Mouse (Mus musculus) kidney, embryonic 14.5 days (tissue): ENCODE measurements around the gene Tex45. TPM values are rescaled to one million over a fixed set of nuclear protein-coding genes. Genes with fewer than 3 reads are reported as not detected.

ENCODE experiments used
- ATAC-seq: fragments of 200-750 bp; cut with Nextera tagmentation; 2 replicates; pipeline ENCODE4 v1.8.0; 2017; ENCODE audit warnings: moderate number of reproducible peaks, mild to moderate bottlenecking, moderate TSS enrichment, moderate library complexity; ENCODE audit not compliant: low FRiP score, low TSS enrichment
- H3K27ac ChIP-seq: fragments of 300-500 bp; sonication (generic); 2 replicates; pipeline ENCODE4 v1.5.1; 2014; ENCODE audit warnings: low read depth, mild to moderate bottlenecking, low read length, moderate library complexity, mixed read lengths
- H3K27me3 ChIP-seq: fragments of 300-500 bp; sonication (generic); 2 replicates; pipeline ENCODE4 v1.6.1; 2014; ENCODE audit warnings: mild to moderate bottlenecking, low read length; ENCODE audit not compliant: control insufficient read depth, insufficient read depth
- H3K36me3 ChIP-seq: fragments of 300-500 bp; sonication (generic); 2 replicates; pipeline ENCODE4 v1.6.1; 2014; ENCODE audit warnings: low read length, mixed read lengths; ENCODE audit not compliant: control insufficient read depth, insufficient read depth
- H3K4me1 ChIP-seq: fragments of 300-500 bp; sonication (generic); 2 replicates; pipeline ENCODE4 v1.6.1; 2014; ENCODE audit warnings: low read length, mixed read lengths; ENCODE audit not compliant: control insufficient read depth, insufficient read depth
- H3K4me2 ChIP-seq: fragments of 300-500 bp; sonication (generic); replicated peaks from 2 replicates; pipeline ENCODE4 v1.6.1; 2014; ENCODE audit warnings: low read depth, mild to moderate bottlenecking, low read length
- H3K4me3 ChIP-seq: fragments of 300-500 bp; sonication (generic); 2 replicates; pipeline ENCODE4 v1.5.1; 2014; ENCODE audit warnings: mild to moderate bottlenecking, low read length
- H3K9ac ChIP-seq: fragments of 300-500 bp; sonication (generic); 2 replicates; pipeline ENCODE4 v1.6.1; 2014; ENCODE audit warnings: low read depth, mild to moderate bottlenecking, low read length, moderate library complexity
- H3K9me3 ChIP-seq: fragments of 300-500 bp; sonication (generic); 2 replicates; pipeline ENCODE4 v1.6.1; 2016; ENCODE audit warnings: low read length; ENCODE audit not compliant: control insufficient read depth
- WGBS: fragments of 180-500 bp; shearing (Covaris S2); extraction: QIAGEN DNeasy Blood & Tissue Kit; methylation state at CpG from one replicate; pipeline ENCODE4 v1.1.7; 2014; 5-methylcytosine and 5-hydroxymethylcytosine counted together
- polyA plus RNA-seq: library from polyadenylated mRNA; unstranded; fragments of >200 nt; fragmentation: Nextera tagmentation; extraction: Ambion mirVana; gene quantifications from 2 replicates; pipeline ENCODE4 v1.2.1, GENCODE M21; 2014

The Tex45 gene
- polyA plus RNA-seq, 1 experiment from 2014 or later = not detected

DNA sequence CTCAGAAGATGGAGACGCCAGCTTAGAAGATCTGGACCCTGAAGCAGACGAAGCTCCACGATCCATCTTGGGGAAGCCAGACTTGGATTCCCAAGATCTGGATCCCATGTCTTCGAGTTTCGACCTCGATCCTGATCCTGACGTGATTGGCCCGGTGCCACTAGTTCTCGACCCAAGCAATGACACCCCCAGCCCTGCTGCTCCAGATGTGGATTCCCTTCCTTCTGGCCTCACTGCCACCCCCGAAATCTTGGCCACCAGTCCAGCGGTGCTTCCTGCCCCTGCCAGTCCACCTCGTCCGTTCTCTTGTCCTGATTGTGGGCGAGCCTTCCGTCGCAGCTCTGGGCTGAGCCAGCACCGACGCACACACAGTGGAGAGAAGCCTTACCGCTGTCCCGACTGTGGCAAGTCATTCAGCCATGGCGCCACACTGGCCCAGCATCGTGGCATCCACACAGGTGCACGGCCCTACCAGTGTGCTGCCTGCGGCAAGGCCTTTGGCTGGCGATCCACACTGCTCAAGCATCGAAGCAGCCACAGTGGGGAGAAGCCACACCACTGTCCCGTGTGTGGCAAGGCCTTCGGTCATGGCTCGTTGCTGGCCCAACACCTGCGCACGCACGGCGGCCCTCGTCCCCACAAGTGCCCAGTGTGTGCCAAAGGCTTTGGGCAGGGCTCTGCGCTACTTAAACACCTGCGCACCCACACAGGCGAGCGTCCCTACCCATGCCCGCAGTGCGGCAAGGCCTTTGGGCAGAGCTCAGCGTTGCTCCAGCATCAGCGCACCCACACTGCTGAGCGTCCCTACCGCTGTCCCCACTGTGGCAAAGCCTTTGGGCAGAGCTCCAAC lies 25.1 kb downstream of the Tex45 start:
- H3K9me3 ChIP-seq = peaks cover 11% of the 10 kb centered on the region
- no peak overlapping the region for H3K4me3 ChIP-seq
- 0 out of 2 replicates have a peak, but pooled peaks cover under 1% of the 10 kb centered on the region for H3K4me1 ChIP-seq
- no peak overlapping the region for H3K4me2 ChIP-seq
- no peaks in the 10 kb centered on the region for H3K27me3 ChIP-seq
- no peak overlapping the region for H3K27ac ChIP-seq
- no peak for ATAC-seq
- peaks cover 31% of the 10 kb centered on the region for H3K36me3 ChIP-seq
- no peak overlapping the region for H3K9ac ChIP-seq
- 95% methylated on average over 44 of the region's 44 CpGs for WGBS

DNA sequence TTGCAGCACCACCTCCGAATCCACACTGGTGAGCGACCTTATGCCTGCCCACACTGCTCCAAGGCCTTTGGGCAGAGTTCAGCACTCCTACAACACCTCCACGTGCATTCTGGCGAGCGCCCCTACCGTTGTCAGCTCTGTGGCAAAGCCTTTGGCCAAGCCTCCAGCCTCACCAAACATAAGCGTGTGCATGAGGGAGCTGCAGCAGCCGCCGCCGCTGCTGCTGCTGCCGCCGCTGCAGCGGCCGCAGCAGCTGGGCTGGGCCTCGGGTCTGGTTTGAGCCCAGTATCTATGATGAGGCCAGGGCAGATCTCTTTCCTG lies 25.7 kb downstream of the Tex45 start:
- H3K4me2 ChIP-seq = no peak overlapping the region
- H3K4me3 ChIP-seq = no peak overlapping the region
- no peaks in the 10 kb centered on the region for H3K27me3 ChIP-seq
- H3K9ac ChIP-seq = no peak overlapping the region
- ATAC-seq = no peak
- H3K4me1 ChIP-seq = 0 out of 2 replicates have a peak, but pooled peaks cover 5% of the 10 kb centered on the region
- 94% methylated on average over 15 of the region's 15 CpGs for WGBS
- H3K9me3 ChIP-seq = peaks cover 11% of the 10 kb centered on the region
- peaks cover 31% of the 10 kb centered on the region for H3K36me3 ChIP-seq
- no peak overlapping the region for H3K27ac ChIP-seq

DNA sequence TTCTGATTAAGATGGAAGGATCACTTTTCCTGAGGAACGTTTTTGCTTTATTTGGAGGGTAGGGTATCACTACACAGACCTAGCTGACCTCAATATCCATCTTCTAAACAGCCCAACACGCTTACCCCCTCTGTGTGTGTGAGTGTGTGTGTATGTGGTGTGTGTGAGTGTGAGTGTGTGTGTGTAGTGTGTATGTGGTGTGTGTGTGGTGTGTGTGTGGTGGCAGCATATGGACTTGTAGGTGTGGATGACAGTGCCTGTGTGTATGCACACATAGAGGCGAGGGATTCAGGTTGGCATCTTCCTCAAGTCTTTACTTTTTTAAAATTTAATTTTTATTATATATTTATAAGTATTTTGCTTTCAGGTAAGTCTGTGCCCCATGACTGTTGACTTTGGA lies 27.9 kb downstream of the Tex45 start:
- Histone ChIP-seq H3K4me1 (0 out of 2 replicates have a peak, but pooled peaks cover 5% of the 10 kb centered on the region), H3K4me2 (no peak overlapping the region), H3K9me3 (peaks cover 11% of the 10 kb centered on the region), H3K27ac (no peak overlapping the region), H3K36me3 (peaks cover 31% of the 10 kb centered on the region), H3K4me3 (no peak overlapping the region), H3K27me3 (no peaks in the 10 kb centered on the region), H3K9ac (no peak overlapping the region)
- no peak for ATAC-seq
- WGBS = 84% methylated on average over 3 of the region's 3 CpGs

DNA sequence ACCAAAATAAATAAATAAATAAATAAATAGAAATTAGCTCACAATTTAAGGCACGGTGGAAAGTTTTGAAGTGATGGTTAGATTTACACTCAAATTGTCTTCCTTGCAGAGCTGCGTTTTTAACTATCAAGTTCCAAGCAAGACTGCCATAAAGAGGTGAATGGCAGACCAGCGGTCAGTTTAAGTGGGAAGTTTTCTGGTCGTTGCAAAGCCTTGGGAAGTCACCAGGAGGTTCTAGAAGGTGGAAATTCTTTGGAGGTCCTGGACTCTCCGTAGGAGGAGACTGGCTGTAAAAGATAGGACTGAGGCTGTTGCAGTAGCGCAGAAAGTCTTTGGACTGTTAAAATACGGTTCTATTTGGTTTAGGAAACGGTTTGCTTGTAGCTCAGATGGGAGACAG lies 29.1 kb downstream of the Tex45 start:
- Histone ChIP-seq H3K4me1 (0 out of 2 replicates have a peak, but pooled peaks cover 5% of the 10 kb centered on the region), H3K4me3 (peak overlapping the region; percentile 83), H3K9me3 (peaks cover 11% of the 10 kb centered on the region), H3K9ac (peak overlapping the region; percentile 84), H3K4me2 (peak overlapping the region; percentile 84), H3K27me3 (no peaks in the 10 kb centered on the region), H3K36me3 (peaks cover 27% of the 10 kb centered on the region), H3K27ac (peak overlapping the region; percentile 95)
- WGBS = 2% methylated on average over 8 of the region's 8 CpGs
- ATAC-seq = no peak; the same call in 1 of the 2 replicates

DNA sequence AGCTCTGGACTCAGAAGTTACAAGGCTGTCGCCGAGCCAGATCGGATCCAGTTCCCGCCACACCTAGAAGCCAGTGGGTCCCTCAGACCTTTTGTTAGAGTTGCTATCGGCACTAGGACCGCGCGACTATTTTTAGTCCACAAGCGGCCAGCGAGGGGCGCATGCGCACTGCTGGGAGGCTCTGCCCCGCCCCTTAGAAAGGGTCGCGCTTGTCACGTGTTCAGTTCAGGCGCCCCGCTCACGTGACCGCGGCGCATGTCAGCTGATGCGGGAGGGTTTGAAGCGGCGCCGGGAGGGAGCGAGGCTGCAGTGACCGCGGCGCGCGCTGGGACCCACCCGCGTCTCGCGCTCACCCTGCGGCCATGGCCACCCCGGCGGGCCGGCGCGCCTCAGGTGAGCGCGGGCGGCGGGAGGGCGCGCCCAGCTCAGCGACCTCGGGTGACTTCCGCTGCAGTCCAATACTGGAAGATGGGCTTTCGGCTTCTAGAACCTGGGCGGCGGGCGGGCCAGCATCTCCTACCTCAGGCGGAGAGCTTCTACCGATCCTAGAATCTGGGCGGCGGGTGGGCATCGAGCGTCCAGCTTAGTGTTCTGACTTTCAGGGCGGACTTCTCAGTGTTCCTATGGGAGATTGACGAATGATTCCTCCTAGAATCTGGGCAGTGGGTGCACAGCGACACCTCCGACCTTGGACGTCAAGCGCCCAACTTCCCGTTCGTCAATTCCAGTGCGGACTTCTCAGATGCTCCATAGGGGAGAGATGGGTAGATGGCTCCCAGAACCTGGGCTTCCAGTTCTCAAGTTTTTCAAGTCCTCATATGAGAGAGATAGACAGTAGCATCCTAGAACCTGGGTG lies 29.8 kb downstream of the Tex45 start, which contains the start of gene Mcoln1:
TSS of gene Mcoln1 (plus strand) at position 223 of the 856 bp plus-strand sequence.
- ATAC-seq = peak; percentile 90
- under 1% methylated on average over 67 of the region's 70 CpGs for WGBS
- peak within 1 kb of the TSS; percentile 83 for H3K4me3 ChIP-seq
- peaks cover 21% of the 10 kb centered on the region for H3K36me3 ChIP-seq
- peaks cover 6% of the 10 kb centered on the region for H3K9me3 ChIP-seq
- peak within 1 kb of the TSS; percentile 84 for H3K4me2 ChIP-seq
- peak within 1 kb of the TSS; percentile 95 for H3K27ac ChIP-seq
- 0 out of 2 replicates have a peak, but pooled peaks cover 5% of the 10 kb centered on the region for H3K4me1 ChIP-seq
- no peaks in the 10 kb centered on the region for H3K27me3 ChIP-seq
- H3K9ac ChIP-seq = peak within 1 kb of the TSS; percentile 84

DNA sequence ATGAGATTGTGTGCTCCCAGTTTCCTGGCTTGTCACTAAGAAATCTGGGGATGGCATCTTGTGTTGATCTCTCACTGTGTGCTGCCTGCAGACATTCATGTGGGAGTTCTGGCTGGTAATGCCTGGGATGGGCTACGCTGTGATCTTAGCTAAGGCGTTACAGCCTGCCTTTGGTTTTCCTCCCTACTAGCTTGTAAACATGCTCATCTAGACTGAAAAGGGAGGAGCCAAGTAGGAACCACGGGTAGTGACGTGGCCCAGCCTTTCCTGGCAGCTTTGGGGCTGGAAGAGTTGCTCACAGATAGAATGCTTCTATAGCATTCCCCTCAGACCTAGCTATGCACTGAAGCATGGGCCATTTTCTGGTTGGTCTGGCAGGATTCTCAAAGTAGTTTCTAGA lies 31.6 kb downstream of the Tex45 start:
- no peaks in the 10 kb centered on the region for H3K27me3 ChIP-seq
- no peak for ATAC-seq
- 66% methylated on average over 4 of the region's 4 CpGs for WGBS
- H3K27ac ChIP-seq = no peak overlapping the region
- no peak overlapping the region for H3K9ac ChIP-seq
- H3K4me3 ChIP-seq = no peak overlapping the region
- no peak overlapping the region for H3K4me2 ChIP-seq
- no peaks in the 10 kb centered on the region for H3K9me3 ChIP-seq
- H3K36me3 ChIP-seq = peaks cover 14% of the 10 kb centered on the region
- H3K4me1 ChIP-seq = 0 out of 2 replicates have a peak, but pooled peaks cover 5% of the 10 kb centered on the region

DNA sequence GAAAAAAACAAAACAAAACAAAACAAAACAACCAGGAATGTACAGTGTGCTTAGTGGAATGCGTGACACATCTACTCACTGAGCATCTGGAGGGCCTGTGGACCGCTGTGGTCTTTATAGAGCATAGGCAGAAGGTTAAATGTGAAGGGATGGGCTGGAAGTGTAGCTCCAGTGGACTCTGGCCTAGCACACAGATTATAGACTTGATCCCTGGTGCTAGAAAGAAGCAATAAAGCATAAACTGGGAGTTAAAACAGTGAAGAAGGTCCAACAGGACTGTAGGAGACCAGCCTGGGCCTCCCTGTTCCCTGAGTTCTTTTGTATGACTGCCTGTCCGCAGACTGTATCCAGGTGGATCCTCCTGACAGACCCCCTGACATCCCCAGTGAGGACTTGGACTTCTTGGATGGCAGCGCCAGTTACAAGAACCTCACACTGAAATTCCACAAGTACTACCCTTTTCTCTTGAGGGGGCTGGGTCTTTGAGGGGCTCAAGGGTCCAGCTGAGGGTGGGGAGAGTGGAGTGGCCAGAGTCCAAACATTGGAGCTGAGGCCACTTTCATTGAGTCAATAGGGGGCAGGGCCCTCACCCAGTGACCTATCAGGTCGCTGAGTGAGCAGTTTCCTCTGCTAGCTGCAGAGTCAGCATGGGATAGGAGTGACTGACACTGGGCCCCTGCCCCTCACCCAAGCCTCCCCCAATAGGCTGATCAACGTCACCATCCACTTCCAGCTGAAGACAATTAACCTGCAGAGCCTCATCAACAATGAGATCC lies 37.5 kb downstream of the Tex45 start:
- WGBS = 81% methylated on average over 6 of the region's 6 CpGs
- no peaks in the 10 kb centered on the region for H3K4me1 ChIP-seq
- no peak for ATAC-seq
- H3K36me3 ChIP-seq = peaks cover 44% of the 10 kb centered on the region
- no peak overlapping the region for H3K9ac ChIP-seq
- H3K4me2 ChIP-seq = no peak overlapping the region
- no peaks in the 10 kb centered on the region for H3K9me3 ChIP-seq
- H3K4me3 ChIP-seq = no peak overlapping the region
- H3K27me3 ChIP-seq = no peaks in the 10 kb centered on the region
- H3K27ac ChIP-seq = no peak overlapping the region

DNA sequence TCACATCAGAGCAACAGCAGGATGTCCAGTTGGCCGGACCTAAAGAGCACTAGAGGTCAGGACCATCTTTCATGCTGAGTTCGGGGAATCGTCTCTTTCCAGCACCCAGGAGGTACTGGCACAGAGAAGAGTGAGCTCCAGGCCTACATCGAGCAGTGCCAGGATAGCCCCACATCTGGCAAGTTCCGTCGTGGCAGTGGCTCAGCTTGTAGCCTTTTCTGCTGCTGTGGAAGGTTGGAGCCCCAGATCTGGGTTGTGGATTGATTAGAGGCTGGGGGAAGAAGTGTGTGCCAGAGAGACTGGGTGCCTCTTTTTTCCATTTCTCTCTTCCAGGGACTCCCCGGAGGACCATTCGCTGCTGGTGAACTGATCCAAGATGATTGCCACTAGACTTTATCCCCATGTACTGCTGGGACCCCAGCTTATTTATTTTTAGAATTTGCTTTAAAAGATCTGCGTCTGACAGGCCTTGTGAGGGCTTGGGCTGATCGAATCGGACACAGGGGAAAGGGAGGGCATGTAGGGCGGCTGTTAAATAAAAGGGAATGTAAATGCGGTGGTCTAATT lies 44.1 kb downstream of the Tex45 start:
- Histone ChIP-seq H3K27me3 (no peaks in the 10 kb centered on the region), H3K4me2 (peak overlapping the region; percentile 96), H3K4me1 (0 out of 2 replicates have a peak, but pooled peaks cover 4% of the 10 kb centered on the region), H3K9me3 (no peaks in the 10 kb centered on the region), H3K27ac (peak overlapping the region; percentile 39; the same call in 1 of the 2 replicates), H3K36me3 (peaks cover 20% of the 10 kb centered on the region; the same call in 1 of the 2 replicates), H3K9ac (peak overlapping the region; percentile 44; the same call in 1 of the 2 replicates), H3K4me3 (peak overlapping the region; percentile 50)
- no peak for ATAC-seq
- WGBS = 36% methylated on average over 13 of the region's 13 CpGs
